19 mouse cellular contexts compared by ENCODE assay signal in the genomic region with DNA sequence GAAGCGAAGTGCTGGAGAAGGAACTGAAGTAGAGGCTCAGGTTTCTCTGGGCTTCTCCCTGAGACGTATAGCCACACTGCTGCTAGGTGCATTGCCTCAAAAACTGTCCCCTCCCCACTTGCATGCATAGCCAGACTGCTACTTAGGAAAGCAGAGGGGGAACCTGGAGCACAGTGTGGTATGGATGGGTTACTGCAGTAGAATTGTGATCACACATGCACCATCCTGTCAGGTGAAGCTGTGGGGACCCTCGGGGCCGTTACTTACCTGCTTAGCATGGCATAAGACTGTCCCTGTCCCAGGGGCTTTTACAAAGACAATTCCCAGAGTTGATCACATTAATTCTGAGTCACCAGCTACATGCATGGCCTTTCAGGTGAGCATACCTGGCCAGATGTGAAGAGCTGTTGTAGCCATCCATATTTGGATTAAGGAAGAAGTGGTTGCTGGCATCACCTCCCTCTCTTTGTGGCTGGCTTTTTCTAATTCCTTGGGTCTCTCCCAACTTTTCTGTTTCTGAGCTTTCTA. TPM values are rescaled to one million over a fixed set of nuclear protein-coding genes. Genes with fewer than 3 reads are reported as not detected.
DNase-seq lines count a peak whose midpoint lies in the region; ATAC-seq and TF ChIP-seq lines count a peak whose summit lies in the region.
"Had no signal": no experiment of that assay in that cellular context is flagged by ENCODE, and none has a peak within 500 bp of the region (broad histone marks: within the 10 kb centered on the region; RNA-seq: fewer than 3 reads in every experiment).

No protein-coding gene starts in this region.

- TF ChIP-seq POLR2A in kidney, adult 2 months (IDR thresholded peaks at IDR 0.05; ENCODE audit: low read depth, low read length) = no peak
- no peak for TF ChIP-seq POLR2A in small intestine, adult 2 months (IDR thresholded peaks at IDR 0.05; ENCODE audit: low read depth, low read length)

- in situ Hi-C loops in Patski (cut with MboI; ENCODE audit: low pct_unique_long_range_greater_than_20kb) = loop anchor here (10.0 kb wide), 1 partner anchor 46 kb away; no protein-coding TSS in a partner anchor

- H3K9me3 ChIP-seq in forebrain, embryonic 12.5 days = no peaks in the 10 kb centered on the region
- H3K9me3 ChIP-seq: G1E; heart, embryonic 12.5 days; liver, embryonic 15.5 days; midbrain, embryonic 10.5 days; neural tube, embryonic 15.5 days had no signal

- H3K4me1 ChIP-seq in kidney, adult 2 months (ENCODE audit: control insufficient read depth, insufficient read depth, low read length) = peaks cover 16% of the 10 kb centered on the region
- peaks cover 9% of the 10 kb centered on the region; the same call in 1 of the 2 replicates for H3K4me1 ChIP-seq in small intestine, adult 2 months (ENCODE audit: control insufficient read depth, insufficient read depth, insufficient read length, low read length)
- H3K4me1 ChIP-seq in forebrain, embryonic 12.5 days = 0 out of 2 replicates have a peak, but pooled peaks cover 7% of the 10 kb centered on the region
- H3K4me1 ChIP-seq: liver, embryonic 15.5 days had no signal

- peak overlapping the region; percentile 76 for H3K27ac ChIP-seq in kidney, adult 2 months (ENCODE audit: insufficient read depth, low read depth, low read length)
- peak overlapping the region; percentile 54; the same call in 1 of the 2 replicates for H3K27ac ChIP-seq in small intestine, adult 2 months (ENCODE audit: insufficient read depth, low read depth, low read length)
- no peak overlapping the region for H3K27ac ChIP-seq in forebrain, embryonic 12.5 days
- H3K27ac ChIP-seq: liver, embryonic 15.5 days; midbrain, embryonic 10.5 days; neural tube, embryonic 15.5 days had no signal

- peak; percentile 11 for ATAC-seq in Patski
- no peak for ATAC-seq in forebrain, embryonic 12.5 days (ENCODE audit: low FRiP score)
- ATAC-seq: CD4-positive, CD25-positive, alpha-beta regulatory T cell, adult 4 months had no signal

- POLR2A ChIA-PET in Patski (lab: Charles Lee) = interaction anchor here (1.0 to 1.7 kb wide), 2 partner anchors 9 to 37 kb away, joined by 4 read pairs; no protein-coding TSS in a partner anchor

- CTCF ChIA-PET in Patski (lab: Charles Lee) = interaction anchor here (1.5 kb wide), 2 partner anchors 8 to 125 kb away, joined by 3 read pairs; no protein-coding TSS in a partner anchor

- no peaks in the 10 kb centered on the region for H3K36me3 ChIP-seq in kidney, adult 2 months (ENCODE audit: control insufficient read depth, insufficient read depth, low read length)
- H3K36me3 ChIP-seq in small intestine, adult 2 months (ENCODE audit: control insufficient read depth, insufficient read depth, low read length) = no peaks in the 10 kb centered on the region
- no peaks in the 10 kb centered on the region for H3K36me3 ChIP-seq in forebrain, embryonic 12.5 days (replicated peaks)
- H3K36me3 ChIP-seq: G1E; heart, embryonic 12.5 days; liver, embryonic 15.5 days; midbrain, embryonic 10.5 days; neural tube, embryonic 15.5 days had no signal

- H3K27me3 ChIP-seq in kidney, adult 2 months (replicated peaks; ENCODE audit: control insufficient read depth, insufficient read depth, low read length) = no peaks in the 10 kb centered on the region
- no peaks in the 10 kb centered on the region for H3K27me3 ChIP-seq in Patski
- no peaks in the 10 kb centered on the region for H3K27me3 ChIP-seq in small intestine, adult 2 months (ENCODE audit: control insufficient read depth, insufficient read depth, low read length)
- no peaks in the 10 kb centered on the region for H3K27me3 ChIP-seq in forebrain, embryonic 12.5 days
- H3K27me3 ChIP-seq: heart, embryonic 12.5 days; liver, embryonic 15.5 days; neural tube, embryonic 15.5 days had no signal

- no peak for DNase-seq in kidney, adult 2 months
- DNase-seq in kidney, postnatal 14 days = no peak
- peak; percentile 35 for DNase-seq in 3T3-L1 (ENCODE audit: low read depth, low spot score)
- DNase-seq in Patski (ENCODE audit: low read depth, low spot score) = no peak
- no peak for DNase-seq in spleen, postnatal 4 days (ENCODE audit: low spot score in 2 of 2)
- DNase-seq: cerebellum, postnatal 14 days; gastrocnemius, postnatal 25 days; heart, postnatal 36 days; layer of hippocampus, adult 9-11 months; retina, postnatal 1 day had no signal

- TF ChIP-seq CTCF in kidney, adult 2 months (conservative IDR thresholded peaks at IDR 0.05; ENCODE audit: insufficient read depth, insufficient read length, low read depth, low read length) = no peak
- no peak for TF ChIP-seq CTCF in Patski (IDR thresholded peaks at IDR 0.05)
- TF ChIP-seq CTCF in small intestine, adult 2 months (IDR thresholded peaks at IDR 0.05; ENCODE audit: extremely low read depth, insufficient read length, insufficient replicate concordance, low read depth, low read length) = no peak

- H3K4me3 ChIP-seq in kidney, adult 2 months (ENCODE audit: insufficient read depth, low read depth, low read length) = no peak overlapping the region
- no peak overlapping the region for H3K4me3 ChIP-seq in small intestine, adult 2 months (ENCODE audit: low read depth, low read length)
- no peak overlapping the region for H3K4me3 ChIP-seq in forebrain, embryonic 12.5 days (replicated peaks)
- H3K4me3 ChIP-seq: heart, embryonic 12.5 days; liver, embryonic 15.5 days; midbrain, embryonic 10.5 days; myocyte; neural tube, embryonic 15.5 days had no signal

- H3K4me2 ChIP-seq in forebrain, embryonic 12.5 days = no peak overlapping the region
- H3K4me2 ChIP-seq: heart, embryonic 12.5 days; liver, embryonic 15.5 days; neural tube, embryonic 15.5 days had no signal

- WGBS in kidney, adult 2 months = 47% methylated on average over 4 of the region's 4 CpGs
- WGBS in small intestine, adult 2 months = 48% methylated on average over 4 of the region's 4 CpGs
- 68% methylated on average over 4 of the region's 4 CpGs for WGBS in forebrain, embryonic 12.5 days

- no peak overlapping the region for H3K9ac ChIP-seq in forebrain, embryonic 12.5 days
- H3K9ac ChIP-seq: heart, embryonic 12.5 days; liver, embryonic 15.5 days; neural tube, embryonic 15.5 days had no signal

RNA-seq across cellular contexts. Expression of a gene that starts 14.4 kb away (rescaled TPM):
- 21.7 and 23.7 TPM in 2 replicates for polyA plus RNA-seq in kidney, adult 2 months (2012; rRNA removed)
- 60.4 TPM for polyA plus RNA-seq in Patski (2021)
- 6.0 and 7.0 TPM in 2 replicates for polyA plus RNA-seq in small intestine, adult 2 months (2012; rRNA removed)
- polyA plus RNA-seq in forebrain, embryonic 12.5 days (2016; fragmentation: Nextera tagmentation; extraction: Ambion mirVana) = 36.8 and 38.5 TPM in 2 replicates
- polyA plus RNA-seq: CD4-positive, CD25-positive, alpha-beta regulatory T cell, adult 4 months; G1E had no signal
